Mouse (Mus musculus): ENCODE data around the gene Ano6. TPM values are rescaled to one million over a fixed set of nuclear protein-coding genes. Genes with fewer than 3 reads are reported as not detected.

The Ano6 gene
- 10 to 100 TPM; 20.7 to 23.9 TPM for total RNA-seq (2021)

- DNase-seq (ENCODE audit: extremely low spot score in 1 of 2, low spot score in 1 of 2): peak; percentile 87 to 89
These were observed at the start of gene Ano6 for GRCm38 (mm10) chr15:95790529-95791071. TSS of gene Ano6 (plus strand) at chr15:95790843.

DNA sequence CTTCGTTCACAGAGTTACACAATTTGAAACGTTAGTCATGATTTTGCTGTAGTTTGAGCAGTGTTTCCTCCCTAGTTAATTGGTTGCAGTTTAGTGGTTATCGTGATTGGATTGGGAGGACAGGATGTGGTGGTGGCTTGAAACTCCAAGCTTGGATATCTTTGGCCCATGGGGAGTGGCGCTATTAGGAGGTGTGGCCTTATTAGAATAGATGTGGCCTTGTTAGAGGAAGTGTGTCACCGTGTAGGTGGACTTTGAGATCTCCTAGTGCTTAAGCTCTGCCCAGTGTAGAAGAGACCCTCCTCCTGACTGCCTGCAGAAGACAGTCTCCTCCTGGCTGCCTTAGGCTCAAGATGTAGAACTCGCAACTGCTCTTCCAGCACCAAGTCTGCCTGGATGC, 47.7 kb upstream of the Ano6 start:
- DNase-seq (ENCODE audit: extremely low spot score in 1 of 2, low spot score in 1 of 2): no peak

DNA sequence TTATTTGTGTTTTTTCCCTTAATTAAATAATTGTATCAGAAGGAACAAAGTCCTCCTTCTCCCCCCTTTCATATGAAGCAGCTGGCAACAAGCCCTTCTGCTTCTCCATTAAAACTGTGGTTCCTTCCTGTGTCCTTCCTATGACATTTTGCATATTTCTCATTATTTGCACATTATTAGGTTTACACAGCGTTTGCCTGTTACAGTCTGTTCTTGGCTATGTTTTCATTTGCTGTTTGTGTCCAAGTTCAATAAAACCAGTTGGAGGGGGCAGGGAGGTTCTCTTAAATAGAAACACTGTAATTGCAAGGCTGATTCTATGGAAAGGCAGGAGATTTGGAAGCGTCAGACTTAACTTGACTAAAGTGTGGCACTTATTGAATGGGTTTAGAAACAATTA, 46.8 kb upstream of the Ano6 start:
- no peak for DNase-seq (ENCODE audit: extremely low spot score in 1 of 2, low spot score in 1 of 2)

GRCm38 (mm10) chr15:95745346-95746106, 45.1 kb upstream of the Ano6 start:
- DNase-seq (ENCODE audit: extremely low spot score in 1 of 2, low spot score in 1 of 2): no peak

GRCm38 (mm10) chr15:95746513-95746912, 44.1 kb upstream of the Ano6 start:
- no peak for DNase-seq (ENCODE audit: extremely low spot score in 1 of 2, low spot score in 1 of 2)

- DNase-seq (ENCODE audit: extremely low spot score in 1 of 2, low spot score in 1 of 2): no peak
These were observed 43.4 kb upstream of the Ano6 start for GRCm38 (mm10) chr15:95746955-95747931.

DNA sequence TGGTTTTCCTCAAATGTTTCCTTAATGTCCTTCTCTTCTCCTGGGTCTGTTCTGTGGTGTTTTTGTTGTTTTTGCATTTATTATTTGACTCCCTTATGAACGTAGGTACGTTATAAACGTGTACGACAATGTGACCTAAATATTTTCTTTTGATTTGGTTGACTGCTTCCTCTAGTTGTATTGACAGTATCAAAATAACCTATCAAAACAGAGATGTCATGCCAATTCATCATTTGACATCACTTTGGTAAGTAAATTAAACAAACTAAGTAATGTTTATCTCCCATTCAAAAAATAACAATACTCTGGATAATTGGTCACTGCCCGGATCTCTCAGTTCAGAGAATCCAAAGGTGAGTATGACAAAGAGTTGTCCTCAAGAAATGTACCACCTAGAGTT, 41.4 kb upstream of the Ano6 start:
- DNase-seq (ENCODE audit: extremely low spot score in 1 of 2, low spot score in 1 of 2): no peak

DNA sequence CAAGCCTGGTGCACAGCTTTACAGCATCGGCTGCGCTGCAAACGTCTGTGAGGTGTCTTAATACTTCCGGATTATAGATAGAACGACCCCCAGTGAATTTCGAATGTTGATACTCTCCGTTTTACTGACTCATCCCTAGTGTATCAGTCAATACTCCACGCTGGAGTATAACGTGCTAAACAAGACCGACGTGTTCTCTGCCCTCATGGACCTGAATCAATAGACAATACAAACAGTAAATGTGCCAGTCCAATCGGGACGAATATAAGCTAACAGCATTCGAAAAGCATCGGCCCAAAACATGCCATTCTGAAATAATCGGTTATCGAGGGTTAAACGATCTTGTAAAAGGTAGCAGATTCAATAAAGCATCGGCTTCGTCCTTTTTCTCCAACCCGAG, 40.6 kb upstream of the Ano6 start:
- no peak for DNase-seq (ENCODE audit: extremely low spot score in 1 of 2, low spot score in 1 of 2)

DNA sequence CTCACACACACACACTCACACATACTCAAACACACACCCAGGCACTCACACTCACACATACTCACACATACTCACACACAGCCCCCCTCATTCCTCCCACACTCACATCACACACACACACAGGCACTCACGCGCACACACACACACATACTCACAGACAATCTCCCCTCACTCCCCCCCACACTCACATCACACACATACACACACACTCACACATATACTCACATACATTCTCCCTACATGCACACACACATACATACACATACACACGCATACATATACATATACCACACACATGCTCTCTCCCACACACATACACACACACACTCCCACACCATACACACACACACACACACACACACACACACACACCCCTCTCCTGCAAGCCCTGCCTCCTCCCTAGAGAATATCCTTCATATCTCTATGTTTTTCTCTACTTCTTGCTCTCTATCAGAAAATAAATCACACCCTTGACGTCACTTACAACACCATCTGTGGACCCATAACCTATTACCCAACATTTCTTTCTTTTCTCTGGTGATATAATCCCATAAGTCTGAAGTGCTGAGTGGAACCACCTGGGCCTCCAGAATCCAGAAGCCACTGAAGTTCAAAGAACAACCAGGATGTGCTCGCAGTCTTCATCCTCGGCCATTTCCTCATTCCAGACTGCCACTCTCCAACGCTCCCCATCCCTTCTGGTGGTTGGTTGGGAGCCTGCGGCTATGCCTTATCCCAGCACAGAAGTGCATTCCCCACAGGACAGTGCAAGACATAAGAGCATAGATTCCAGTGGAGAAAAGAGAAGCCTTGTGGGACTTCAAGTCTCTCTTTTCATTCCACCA, 38.6 kb upstream of the Ano6 start:
- DNase-seq (ENCODE audit: extremely low spot score in 1 of 2, low spot score in 1 of 2): no peak

- DNase-seq (ENCODE audit: extremely low spot score in 1 of 2, low spot score in 1 of 2): no peak
These were observed 38.0 kb upstream of the Ano6 start for GRCm38 (mm10) chr15:95752677-95753019.

DNA sequence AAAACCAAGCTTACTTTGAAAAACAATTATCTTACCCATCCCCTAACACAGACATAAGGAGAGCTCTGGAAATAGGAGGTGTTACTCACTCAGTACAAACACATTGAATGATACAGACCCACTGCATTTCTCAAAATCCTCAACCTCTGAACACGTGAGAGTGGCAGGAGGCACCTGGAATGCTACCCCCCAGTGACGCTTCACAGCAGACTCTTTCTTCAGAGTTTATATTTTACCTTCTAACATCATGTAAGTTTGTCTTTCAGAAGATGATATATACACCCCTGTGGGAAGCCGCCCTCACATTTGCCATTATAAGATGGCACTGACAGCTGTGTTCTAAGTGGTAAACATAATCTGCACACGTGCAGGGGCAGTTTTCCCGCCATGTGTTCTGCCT, 37.6 kb upstream of the Ano6 start:
- DNase-seq (ENCODE audit: extremely low spot score in 1 of 2, low spot score in 1 of 2): no peak

DNA sequence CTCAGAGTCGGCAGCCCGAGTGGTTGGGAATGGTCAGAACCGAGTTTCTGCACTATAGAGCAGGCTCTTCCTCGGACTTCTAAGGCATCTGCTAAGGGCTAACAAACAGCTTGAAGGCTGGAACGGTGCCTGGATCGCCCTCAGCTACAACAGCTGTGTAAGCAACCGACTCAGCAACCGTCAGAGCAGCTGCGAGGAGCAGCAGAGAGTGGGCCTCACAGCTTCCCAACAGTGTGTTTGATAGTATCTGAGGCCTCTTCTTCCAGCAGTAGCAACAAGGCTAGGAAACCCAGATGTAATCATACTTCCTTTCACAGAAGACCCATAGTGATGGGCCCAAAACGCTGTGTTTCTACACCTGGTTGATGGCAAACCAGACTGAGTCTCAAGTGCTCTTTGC, 33.5 kb upstream of the Ano6 start:
- peak; percentile 25 to 53 for DNase-seq (ENCODE audit: extremely low spot score in 1 of 2, low spot score in 1 of 2)

DNA sequence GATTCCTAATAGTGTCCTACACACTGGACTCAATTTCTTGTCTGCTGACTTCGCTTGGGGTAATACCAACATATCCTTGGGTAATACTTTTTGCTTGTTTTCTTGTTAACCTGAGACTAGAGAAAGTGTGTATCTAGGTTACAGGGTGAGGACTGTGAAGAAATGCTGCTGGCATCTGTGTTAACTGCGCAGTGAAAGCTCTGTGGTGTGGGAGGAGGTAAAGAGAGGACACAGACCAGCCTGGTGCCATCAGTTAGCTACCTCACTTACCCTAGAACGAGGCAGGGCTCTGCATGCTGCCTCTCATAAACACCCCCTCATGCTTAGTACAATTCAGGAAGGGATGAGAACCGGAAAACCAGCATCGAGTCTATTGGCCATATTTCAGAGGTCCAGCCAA, 32.6 kb upstream of the Ano6 start:
- no peak for DNase-seq (ENCODE audit: extremely low spot score in 1 of 2, low spot score in 1 of 2)

DNA sequence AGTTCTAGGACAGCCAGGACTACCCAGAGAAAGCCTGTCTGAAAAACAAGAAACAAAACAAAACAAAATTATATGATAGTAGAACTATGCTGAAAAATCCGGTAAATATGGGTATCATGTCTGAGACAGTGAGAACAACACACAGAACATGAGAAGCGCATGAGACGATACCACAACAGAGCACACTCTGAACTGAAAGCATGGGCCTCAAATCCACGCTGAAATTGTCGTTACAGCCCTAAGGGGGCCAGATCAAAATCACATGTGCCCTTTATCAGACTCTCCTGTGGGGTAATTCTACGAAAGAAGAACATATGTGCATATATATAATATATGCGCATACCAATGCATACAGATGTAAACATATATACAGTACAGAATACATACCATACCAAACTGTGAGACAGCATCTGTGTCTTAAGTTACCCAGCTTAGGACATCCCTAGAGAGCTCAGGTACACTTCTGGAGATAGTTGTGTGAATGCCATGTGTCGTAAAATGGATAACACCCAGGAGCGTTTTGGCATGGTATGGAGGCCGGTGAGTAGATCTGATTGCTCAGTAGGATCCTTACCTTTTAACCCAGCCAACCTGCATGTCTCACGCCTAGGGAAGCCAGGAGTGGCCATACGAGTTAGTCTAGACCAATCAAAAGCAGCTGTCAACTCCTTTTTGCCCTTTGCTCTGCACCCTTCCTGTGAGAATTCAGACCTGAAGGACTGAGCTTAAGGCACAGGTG, 31.8 kb upstream of the Ano6 start:
- no peak for DNase-seq (ENCODE audit: extremely low spot score in 1 of 2, low spot score in 1 of 2)

DNA sequence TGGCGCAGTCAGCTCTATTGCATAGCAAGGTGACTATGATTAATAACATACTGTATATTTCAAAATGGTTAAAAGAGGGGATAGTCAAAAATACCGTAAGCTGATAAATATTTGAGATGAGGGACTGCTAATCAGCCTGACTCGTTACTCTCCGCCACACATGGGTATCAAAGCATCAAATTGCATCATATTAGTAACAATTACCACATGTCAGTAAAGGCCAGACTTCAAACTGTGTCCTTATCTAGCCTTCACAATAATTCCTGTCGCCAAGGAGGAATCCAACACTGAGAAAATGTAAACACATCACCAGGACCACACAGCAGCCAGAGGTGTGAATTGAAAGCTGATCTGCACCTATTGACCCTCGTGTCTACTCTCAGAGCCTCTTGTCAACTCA, 30.8 kb upstream of the Ano6 start:
- no peak for DNase-seq (ENCODE audit: extremely low spot score in 1 of 2, low spot score in 1 of 2)

- DNase-seq (ENCODE audit: extremely low spot score in 1 of 2, low spot score in 1 of 2): no peak
These were observed 29.2 kb upstream of the Ano6 start for GRCm38 (mm10) chr15:95761420-95761819.

DNA sequence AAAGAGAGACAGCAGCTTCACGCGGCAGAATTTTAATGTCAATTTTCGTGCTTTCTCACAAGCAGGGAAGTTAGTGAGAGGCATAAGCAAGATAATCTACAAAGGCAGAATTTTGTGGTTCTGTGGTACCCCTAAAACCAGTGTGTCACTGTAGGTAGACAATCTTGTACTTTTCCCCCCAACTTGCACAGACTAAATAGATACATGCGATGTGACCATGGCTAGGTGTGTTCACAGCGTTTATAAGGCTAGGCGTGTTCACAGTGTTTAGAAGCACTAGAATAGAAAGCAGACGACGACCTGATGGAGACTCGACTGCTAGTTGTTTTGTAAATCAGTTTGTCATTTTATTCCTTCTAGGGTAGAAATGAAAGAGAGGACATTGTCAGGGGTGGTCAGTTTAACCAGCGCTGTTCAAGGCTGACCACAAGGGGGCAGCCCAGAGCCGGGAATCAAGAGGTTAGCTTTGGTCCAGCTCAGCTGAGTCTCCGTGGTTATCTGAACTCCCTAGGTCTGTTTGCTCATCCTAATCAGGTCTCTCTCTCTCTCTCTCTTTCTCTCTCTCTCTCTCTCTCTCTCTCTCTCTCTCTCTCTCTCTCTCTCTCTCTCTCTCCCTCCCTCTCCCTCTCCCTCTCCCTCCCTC, 27.9 kb upstream of the Ano6 start:
- DNase-seq (ENCODE audit: extremely low spot score in 1 of 2, low spot score in 1 of 2): peak; percentile 52 to 85

- no peak for DNase-seq (ENCODE audit: extremely low spot score in 1 of 2, low spot score in 1 of 2)
These were observed 27.2 kb upstream of the Ano6 start for GRCm38 (mm10) chr15:95763464-95763863.

DNA sequence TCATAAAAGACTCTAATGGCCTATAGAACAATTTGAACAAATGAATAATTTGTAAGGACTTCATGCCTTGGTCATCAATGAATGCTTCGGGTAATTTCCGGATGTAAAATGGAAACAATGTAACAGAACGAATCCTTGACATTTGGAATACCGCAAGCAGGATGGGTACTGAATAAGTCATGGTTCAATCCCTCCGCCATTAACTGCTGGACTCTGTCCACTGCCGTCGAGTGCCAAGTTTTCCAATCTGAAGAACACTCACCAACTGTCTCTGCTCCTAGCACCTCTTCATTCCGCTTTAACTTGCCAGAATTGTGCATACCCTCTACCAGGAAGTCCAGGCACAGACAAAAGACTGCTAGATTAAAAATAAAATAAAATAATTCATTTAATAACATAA, 25.4 kb upstream of the Ano6 start:
- no peak for DNase-seq (ENCODE audit: extremely low spot score in 1 of 2, low spot score in 1 of 2)

Measured in layer of hippocampus, postnatal 25 days (tissue).